Mouse (Mus musculus) right cerebral cortex, postnatal 36 days (tissue): ENCODE data around the gene March4.

Source experiments
- DNase-seq, 2 experiments: peaks; one replicate each; pipeline ENCODE4 v3.0.0; 2022; ENCODE audit warnings: low spot score in 2 of 2, mixed read lengths in 1 of 2

Gene March4

DNA sequence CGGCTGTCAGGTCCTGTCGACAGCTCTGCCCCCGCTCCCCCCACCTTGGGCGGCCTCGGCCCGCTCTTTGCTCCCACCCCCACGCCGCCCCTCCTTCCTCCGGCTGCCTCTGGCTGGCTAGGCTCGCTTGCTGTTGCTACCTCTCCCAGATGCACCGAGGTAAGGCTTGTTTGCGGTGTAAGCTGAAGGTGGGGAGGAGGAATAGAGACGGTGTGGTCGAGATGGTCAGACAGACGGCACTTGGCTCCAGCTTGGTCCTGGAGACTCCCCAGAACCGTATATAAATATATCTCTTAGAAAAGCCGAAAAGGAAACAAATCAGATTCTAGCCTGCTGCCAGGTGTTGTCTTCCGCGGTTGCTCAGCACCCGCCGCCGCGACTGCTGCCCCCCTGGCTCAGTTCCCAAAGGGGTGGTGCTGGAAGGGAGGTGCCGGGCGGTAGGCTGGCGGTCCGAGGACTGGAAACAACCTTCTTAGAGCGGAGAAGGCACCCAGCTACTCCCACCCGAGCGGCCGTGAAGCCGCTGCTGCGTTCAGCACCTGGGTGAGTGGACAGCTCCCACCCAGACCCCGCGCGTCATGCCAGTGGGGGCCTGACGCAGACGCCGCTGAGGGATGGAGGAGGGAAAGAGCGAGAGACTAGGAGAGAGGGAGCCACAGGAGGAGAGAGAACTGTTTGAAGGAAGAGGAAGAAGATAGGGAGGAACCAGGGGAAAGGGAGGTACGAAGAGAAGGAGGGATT is at the start of gene March4:
Gene March4, minus strand, starts transcription at position 320 of the 741 bp plus-strand sequence.
- DNase-seq: peak; percentile 65 to 72

- DNase-seq: no peak
Observed at GRCm38 (mm10) chr1:72585971-72586875, 49.5 kb upstream of the March4 start.

DNA sequence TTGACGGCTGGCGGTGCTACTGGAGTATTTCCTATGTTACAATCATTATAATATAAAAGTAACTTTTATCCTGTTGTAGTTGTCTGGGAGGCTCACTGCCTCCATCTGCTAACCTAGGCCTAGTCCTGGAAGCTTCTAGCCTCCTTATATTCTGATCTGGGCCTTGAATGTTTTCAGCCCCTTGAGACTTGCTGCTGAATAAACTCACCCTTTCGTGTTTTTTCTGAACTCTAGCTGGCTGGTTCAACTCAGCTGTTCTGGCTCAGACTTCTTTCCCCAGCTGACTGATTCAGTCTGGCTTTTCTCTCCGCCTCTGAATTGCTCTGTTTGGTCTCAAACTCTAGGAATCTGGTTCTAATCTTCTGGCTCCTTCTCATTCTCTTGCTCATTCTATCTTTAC is 47.2 kb upstream of the March4 start:
- no peak for DNase-seq

DNA sequence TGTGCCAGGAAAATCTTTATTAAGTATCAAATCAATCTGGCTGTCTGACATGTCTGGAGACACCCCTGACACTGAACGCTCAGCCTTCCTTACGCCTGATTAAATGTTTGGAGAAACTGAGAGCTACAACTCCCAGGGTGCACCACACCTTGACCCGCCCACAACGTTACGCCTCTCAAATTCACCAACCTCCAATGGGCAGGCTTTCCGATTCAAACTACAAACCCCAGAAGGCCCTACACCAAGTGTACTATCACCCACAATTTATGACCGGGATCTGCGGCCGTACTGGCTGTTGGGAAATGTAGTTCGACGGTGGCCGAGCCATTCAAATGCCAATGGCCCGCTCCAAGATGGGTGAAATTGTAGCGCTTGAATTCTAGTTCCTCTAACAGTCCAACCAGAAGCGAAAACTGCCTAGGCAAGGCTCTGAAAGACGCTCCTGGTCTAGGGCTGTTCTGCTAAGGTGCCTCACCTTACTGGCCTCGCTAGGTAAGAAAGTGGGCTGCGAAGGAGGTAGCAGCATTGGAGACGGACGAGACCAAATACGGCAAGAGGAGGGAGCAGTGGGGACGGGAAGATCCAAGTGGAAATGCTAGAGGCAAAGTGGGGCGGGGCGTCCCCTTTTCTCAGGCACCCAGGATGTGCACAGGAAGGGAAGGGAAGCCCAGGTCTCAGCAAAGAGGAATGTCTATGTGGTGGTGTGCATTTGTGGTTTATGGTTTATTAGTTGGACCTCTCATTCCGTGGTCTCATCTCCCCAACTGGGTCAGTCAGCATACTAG is 46.4 kb upstream of the March4 start, which contains the start of gene Smarcal1:
Gene Smarcal1, plus strand, starts transcription at position 305 of the 785 bp plus-strand sequence.
- DNase-seq: peak; percentile 96 to 99

GRCm38 (mm10) chr1:72578806-72579205 is 42.1 kb upstream of the March4 start:
- DNase-seq: no peak

- DNase-seq: peak; percentile 38 to 46
Observed at GRCm38 (mm10) chr1:72578351-72578750, 41.6 kb upstream of the March4 start.

DNA sequence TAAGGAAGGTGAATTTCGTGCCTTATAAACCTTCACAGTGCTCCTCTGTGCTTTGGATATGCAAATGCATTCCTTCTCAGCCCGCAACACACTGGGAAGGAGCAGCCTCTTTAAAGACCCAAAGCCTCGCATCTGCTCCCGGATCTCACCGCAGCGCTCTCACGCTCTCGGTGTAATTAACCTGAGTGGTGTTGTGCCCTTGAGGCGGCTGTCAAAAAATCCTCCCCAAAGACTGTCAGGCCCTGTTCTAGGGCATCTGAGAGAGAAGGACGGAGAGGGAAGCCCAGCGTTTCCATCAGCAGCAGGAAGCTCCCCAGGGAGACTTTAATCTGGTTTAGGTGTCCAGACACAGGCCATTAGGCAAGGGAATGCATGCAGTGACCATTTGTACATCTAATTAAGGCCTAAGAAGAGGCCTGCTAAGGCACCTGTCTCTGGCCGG is 40.8 kb upstream of the March4 start:
- no peak for DNase-seq

DNA sequence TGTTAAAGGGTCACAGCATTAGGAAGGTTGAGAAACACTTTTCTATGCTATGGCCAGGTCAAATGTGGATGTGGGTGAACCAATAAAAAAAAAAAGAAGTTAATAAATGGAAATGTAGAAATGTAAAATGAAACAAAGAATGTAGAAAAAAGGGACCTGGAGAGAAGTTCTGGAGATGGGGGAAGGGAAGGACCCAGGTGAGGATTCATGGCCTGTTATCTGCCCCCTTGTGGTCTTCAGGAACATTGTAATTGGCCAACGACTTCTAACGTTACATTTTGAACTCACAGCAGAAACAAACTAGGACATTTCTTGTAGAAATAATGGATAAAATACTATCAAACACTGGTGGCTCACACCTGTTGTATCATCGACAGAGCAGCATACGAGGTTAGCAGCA is 38.4 kb upstream of the March4 start:
- DNase-seq: no peak

GRCm38 (mm10) chr1:72574608-72575007 is 37.9 kb upstream of the March4 start:
- DNase-seq: no peak

DNA sequence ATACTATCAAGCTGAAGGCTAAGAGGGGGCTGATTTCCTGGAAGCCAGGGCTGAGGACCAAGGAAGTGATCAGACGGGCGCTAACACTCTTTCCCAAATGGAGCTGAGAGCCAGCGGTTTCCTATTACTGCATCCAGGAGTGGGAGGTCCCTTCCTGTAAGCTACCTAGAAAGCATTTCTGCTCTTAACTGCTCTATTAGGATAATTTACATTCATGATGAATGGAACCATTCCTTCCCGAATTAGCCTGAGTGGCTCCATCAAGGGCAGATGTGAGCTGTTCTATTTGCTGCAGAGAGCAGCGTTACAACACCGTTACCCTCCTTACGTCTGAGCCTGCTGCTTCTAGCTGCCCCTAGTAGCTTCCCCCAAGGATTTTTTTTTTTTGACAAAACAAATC is 37.3 kb upstream of the March4 start:
- no peak for DNase-seq

- DNase-seq: no peak
Observed at GRCm38 (mm10) chr1:72568725-72569124, 32.0 kb upstream of the March4 start.

DNA sequence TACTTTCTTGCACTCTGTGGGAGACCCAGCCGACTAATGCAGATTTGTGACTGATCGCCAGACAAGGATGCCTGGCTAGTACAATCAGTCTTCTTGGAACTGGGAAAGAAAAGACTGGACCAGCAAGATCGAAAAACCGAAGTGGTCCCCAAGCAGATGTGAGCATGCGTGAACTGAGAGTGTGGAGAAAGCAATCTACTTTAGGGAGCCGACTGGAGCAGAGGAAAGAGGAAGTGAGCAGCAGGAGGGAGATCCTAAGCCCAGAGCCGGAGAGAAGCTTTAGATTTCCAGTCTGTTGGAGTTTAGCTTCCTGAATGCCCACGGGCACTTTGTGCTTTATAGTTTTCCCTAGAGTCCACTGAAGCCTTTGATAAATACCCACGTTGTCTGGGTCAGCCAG is 30.3 kb upstream of the March4 start:
- DNase-seq: no peak

DNA sequence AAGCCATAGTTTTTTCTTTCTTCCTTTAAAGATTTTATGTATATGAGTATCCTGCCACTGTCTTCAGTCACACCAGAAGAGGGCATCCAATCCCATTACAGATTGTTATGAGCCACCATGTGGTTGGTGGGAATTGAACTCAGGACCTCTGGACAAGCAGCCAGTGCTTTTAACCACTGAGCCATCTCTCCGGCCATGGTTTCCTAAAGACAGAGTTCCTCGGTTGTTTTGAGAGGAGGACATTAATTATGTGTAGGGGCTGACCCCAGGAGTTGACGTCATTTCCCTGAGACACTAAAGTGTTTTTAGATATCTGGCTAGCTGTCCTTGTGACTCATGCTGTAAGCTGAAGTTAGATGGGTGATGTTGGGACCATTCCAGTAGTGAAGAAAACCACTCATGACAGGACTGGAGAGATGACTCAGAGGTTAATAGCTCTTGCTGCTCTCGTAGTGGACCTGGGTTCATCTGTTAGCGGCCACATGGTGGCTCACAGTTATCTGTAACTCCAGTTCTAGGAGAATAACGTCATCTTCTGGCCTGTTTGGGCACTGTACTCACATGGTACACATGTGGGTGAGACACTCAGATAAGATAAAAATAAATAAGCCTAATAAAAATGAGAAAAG is 27.7 kb upstream of the March4 start:
- DNase-seq: no peak

GRCm38 (mm10) chr1:72558625-72559024 is 21.9 kb upstream of the March4 start:
- no peak for DNase-seq

DNA sequence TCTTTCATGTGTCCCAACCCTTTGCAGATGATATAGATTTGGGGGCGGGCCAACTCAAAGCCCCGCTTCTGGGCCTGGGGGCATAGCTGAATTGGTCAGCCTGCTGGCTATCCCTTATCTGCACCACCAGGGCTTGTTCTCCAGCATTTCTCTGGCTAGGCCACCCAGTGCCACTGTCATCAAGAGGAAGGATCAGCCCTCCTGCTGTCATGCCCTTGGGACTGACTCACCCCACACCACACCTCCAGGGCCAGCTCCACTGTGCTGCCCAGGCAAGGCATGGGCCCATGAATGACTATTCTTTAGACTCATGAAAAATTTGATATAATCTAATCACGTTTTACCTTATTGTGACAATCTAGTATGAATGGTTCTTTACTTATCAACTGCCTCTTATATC is 19.7 kb upstream of the March4 start:
- no peak for DNase-seq

GRCm38 (mm10) chr1:72550317-72550716 is 13.6 kb upstream of the March4 start:
- DNase-seq: no peak

- peak in 1 of 2 experiments; percentile 9 for DNase-seq
Observed at GRCm38 (mm10) chr1:72538266-72538665, 1.5 kb upstream of the March4 start.

DNA sequence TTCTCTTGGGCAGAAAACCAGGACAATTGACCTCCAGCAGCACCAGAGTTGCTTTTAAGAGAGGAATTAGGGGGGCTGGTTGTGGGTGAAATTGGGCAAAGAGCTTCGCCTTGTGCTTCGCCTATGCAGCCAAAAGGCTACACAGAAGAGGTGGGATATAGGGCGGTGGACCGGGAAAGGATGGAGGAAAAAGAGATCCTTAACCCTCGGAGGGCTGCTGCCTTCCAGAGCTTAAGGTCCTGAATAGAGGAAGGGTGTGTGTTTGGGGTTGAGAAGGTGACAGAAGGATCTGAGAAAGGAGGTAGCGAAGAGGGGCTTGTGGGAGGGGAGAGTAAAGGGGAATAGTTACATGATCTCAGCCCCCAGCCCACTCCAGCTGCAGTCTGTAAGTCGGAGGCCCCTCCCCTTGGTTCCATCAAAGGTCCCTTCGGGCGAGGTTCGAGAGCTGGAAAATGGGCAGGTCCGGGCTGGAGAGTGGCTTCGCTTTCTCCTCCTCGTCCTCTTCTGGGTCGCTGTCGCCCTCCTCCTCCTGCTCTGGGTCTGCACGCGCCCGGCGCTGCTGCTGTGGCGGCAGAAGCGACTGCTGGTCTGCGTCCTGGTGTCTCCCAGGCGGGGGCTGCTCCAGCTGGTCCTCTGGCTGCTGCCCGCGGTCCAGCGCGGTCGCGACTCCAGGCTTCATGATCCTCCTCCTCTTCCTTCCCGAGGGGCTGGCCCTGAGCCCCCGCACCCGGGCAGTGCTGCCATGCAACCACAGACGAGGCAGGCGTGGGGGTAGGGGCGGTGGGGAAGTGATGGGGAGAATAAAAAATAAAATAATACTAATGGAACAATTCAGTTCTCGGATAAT is 782 bp downstream of the March4 start:
- peak; percentile 26 to 35 for DNase-seq

DNA sequence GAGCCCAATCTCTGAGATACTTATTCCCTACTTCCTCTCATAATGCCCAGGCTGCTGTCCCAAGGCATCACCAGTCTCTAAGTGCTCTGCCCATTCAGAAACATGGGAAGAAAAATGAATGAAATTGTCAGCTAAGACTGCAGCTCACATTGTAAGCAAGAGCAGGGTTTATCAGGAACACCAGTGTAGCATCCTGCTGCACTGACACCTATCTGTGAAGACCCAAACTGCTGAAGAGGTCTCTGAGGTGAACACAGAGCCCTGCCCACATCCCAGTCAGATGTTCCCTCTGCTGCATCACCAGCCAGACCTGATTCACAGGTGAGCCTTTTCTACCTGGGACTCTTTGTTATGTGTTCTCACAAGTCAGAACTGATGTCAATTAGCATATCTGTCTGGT is 3.3 kb downstream of the March4 start:
- no peak for DNase-seq

- DNase-seq: no peak
Observed at GRCm38 (mm10) chr1:72532926-72533325, 3.8 kb downstream of the March4 start.
